Mouse (Mus musculus) retina, embryonic 14.5 days (tissue): ENCODE results near the gene Tenm4.

Source experiments
- DNase-seq: peaks from one replicate; pipeline ENCODE4 v3.0.0-alpha.2; 2015; ENCODE audit warnings: low spot score

Gene Tenm4

GRCm38 (mm10) chr7:96242328-96243185 is 71.5 kb downstream of the Tenm4 start:
- DNase-seq, result no peak

GRCm38 (mm10) chr7:96244796-96245195 is 73.8 kb downstream of the Tenm4 start:
- no peak for DNase-seq

- no peak for DNase-seq
Measured at GRCm38 (mm10) chr7:96259630-96260029, 88.6 kb downstream of the Tenm4 start.

- no peak for DNase-seq
Measured at GRCm38 (mm10) chr7:96262182-96262581, 91.1 kb downstream of the Tenm4 start.

GRCm38 (mm10) chr7:96265941-96266340 is 94.9 kb downstream of the Tenm4 start:
- no peak for DNase-seq

GRCm38 (mm10) chr7:96267266-96267665 is 96.2 kb downstream of the Tenm4 start:
- DNase-seq, result no peak

GRCm38 (mm10) chr7:96270684-96271083 is 99.6 kb downstream of the Tenm4 start:
- DNase-seq, result peak; percentile 56

GRCm38 (mm10) chr7:96272068-96272467 is 101.0 kb downstream of the Tenm4 start:
- DNase-seq, result no peak

- no peak for DNase-seq
Measured at GRCm38 (mm10) chr7:96274486-96274885, 103.4 kb downstream of the Tenm4 start.

- peak; percentile 15 for DNase-seq
Measured at GRCm38 (mm10) chr7:96277550-96277949, 106.5 kb downstream of the Tenm4 start.

- DNase-seq, result peak; percentile 38
Measured at GRCm38 (mm10) chr7:96278378-96278777, 107.3 kb downstream of the Tenm4 start.

GRCm38 (mm10) chr7:96280795-96281194 is 109.7 kb downstream of the Tenm4 start:
- no peak for DNase-seq

GRCm38 (mm10) chr7:96290576-96290975 is 119.5 kb downstream of the Tenm4 start:
- DNase-seq, result no peak

- DNase-seq, result no peak
Measured at GRCm38 (mm10) chr7:96295959-96296358, 124.9 kb downstream of the Tenm4 start.

- no peak for DNase-seq
Measured at GRCm38 (mm10) chr7:96300826-96301397, 129.9 kb downstream of the Tenm4 start.

- no peak for DNase-seq
Measured at GRCm38 (mm10) chr7:96301813-96302212, 130.8 kb downstream of the Tenm4 start.

GRCm38 (mm10) chr7:96303963-96304362 is 132.9 kb downstream of the Tenm4 start:
- no peak for DNase-seq

GRCm38 (mm10) chr7:96305382-96305935 is 134.4 kb downstream of the Tenm4 start:
- DNase-seq, result no peak

- DNase-seq, result no peak
Measured at GRCm38 (mm10) chr7:96308106-96308505, 137.1 kb downstream of the Tenm4 start.

- DNase-seq, result no peak
Measured at GRCm38 (mm10) chr7:96329343-96329742, 158.3 kb downstream of the Tenm4 start.

GRCm38 (mm10) chr7:96331186-96331585 is 160.1 kb downstream of the Tenm4 start:
- DNase-seq, result no peak

GRCm38 (mm10) chr7:96334361-96334760 is 163.3 kb downstream of the Tenm4 start:
- peak; percentile 49 for DNase-seq

GRCm38 (mm10) chr7:96336376-96336775 is 165.3 kb downstream of the Tenm4 start:
- DNase-seq, result no peak
